Mouse (Mus musculus) limb, embryonic 13.5 days (tissue): ENCODE data around the gene Tas1r2. TPM values are rescaled to one million over a fixed set of nuclear protein-coding genes. Genes with fewer than 3 reads are reported as not detected.

Experiments
- ATAC-seq: fragments of 200-750 bp; cut with Nextera tagmentation; 2 replicates; pipeline ENCODE4 v1.8.0; 2017; ENCODE audit warnings: low read depth, moderate number of reproducible peaks, moderate TSS enrichment; ENCODE audit not compliant: low FRiP score
- H3K27ac ChIP-seq: fragments of 300-500 bp; sonication (generic); 2 replicates; pipeline ENCODE4 v1.5.1; 2015; ENCODE audit warnings: inconsistent platforms, mild to moderate bottlenecking, moderate library complexity
- H3K27me3 ChIP-seq: fragments of 300-500 bp; sonication (generic); 2 replicates; pipeline ENCODE4 v1.6.1; 2015; ENCODE audit warnings: mild to moderate bottlenecking, inconsistent platforms
- H3K36me3 ChIP-seq: fragments of 300-500 bp; sonication (generic); 2 replicates; pipeline ENCODE4 v1.6.1; 2015; ENCODE audit warnings: inconsistent platforms, mild to moderate bottlenecking, moderate library complexity
- H3K4me1 ChIP-seq: fragments of 300-500 bp; sonication (generic); 2 replicates; pipeline ENCODE4 v1.6.1; 2015; ENCODE audit warnings: inconsistent platforms
- H3K4me2 ChIP-seq: fragments of 300-500 bp; sonication (generic); replicated peaks from 2 replicates; pipeline ENCODE4 v1.6.1; 2015; ENCODE audit warnings: inconsistent platforms, mild to moderate bottlenecking, moderate library complexity
- H3K4me3 ChIP-seq: fragments of 300-500 bp; sonication (generic); 2 replicates; pipeline ENCODE4 v1.5.1; 2015; ENCODE audit warnings: moderate library complexity, mild to moderate bottlenecking, inconsistent platforms
- H3K9ac ChIP-seq: fragments of 300-500 bp; sonication (generic); 2 replicates; pipeline ENCODE4 v1.6.1; 2015; ENCODE audit warnings: mild to moderate bottlenecking, inconsistent platforms
- H3K9me3 ChIP-seq: fragments of 300-500 bp; sonication (generic); 2 replicates; pipeline ENCODE4 v1.6.1; 2016; ENCODE audit warnings: inconsistent platforms
- WGBS: fragments of 180-500 bp; shearing (Covaris S2); methylation state at CpG from one replicate; pipeline ENCODE4 v1.1.7; 2015; 5-methylcytosine and 5-hydroxymethylcytosine counted together
- polyA plus RNA-seq: library from polyadenylated mRNA; unstranded; fragments of >200 nt; fragmentation: Nextera tagmentation; extraction: Ambion mirVana; gene quantifications from 2 replicates; pipeline ENCODE4 v1.2.1, GENCODE M21; 2015

Tas1r2 gene
- polyA plus RNA-seq, 1 experiment from 2014 or later: not detected

DNA sequence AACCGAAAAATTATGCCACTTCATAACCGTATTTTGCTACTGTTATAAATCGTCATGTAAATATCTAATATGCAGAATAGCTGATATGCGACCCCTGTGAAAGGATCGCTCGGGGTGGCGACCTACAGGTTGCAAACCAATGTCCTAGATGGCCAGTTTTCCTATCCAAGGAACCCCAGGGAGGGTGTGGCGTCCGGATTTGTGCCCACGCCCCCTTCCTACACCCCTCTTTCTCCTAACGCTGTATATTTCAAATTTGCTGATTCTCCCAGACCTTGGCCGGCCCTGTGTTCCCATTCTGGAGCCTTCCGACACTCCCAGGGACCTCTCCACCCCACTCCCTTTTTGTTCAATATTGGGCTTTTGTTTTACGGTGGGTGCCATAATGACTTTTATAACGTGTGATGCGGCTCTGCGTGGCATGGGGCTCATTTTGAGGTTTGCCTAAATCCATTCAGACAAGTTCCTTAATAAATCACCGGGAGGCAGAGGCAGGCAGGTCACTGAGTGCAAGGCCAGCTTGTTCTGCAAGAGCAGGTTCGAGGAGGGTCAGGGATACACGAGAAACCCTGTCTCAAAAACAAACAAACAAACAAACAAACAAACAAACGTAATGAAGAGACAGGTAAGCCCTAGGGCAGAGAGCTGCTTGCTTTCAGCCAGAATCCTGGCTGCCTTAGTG is 29.8 kb upstream of the Tas1r2 start:
- WGBS: 20% methylated on average over 21 of the region's 21 CpGs
- peak overlapping the region; percentile 80 for H3K9ac ChIP-seq
- no peaks in the 10 kb centered on the region for H3K27me3 ChIP-seq
- H3K36me3 ChIP-seq: no peaks in the 10 kb centered on the region
- H3K4me2 ChIP-seq: peak overlapping the region; percentile 88
- H3K4me3 ChIP-seq: peak overlapping the region; percentile 79
- H3K4me1 ChIP-seq: peaks cover 22% of the 10 kb centered on the region
- ATAC-seq: no peak
- no peak overlapping the region for H3K27ac ChIP-seq
- no peaks in the 10 kb centered on the region for H3K9me3 ChIP-seq

DNA sequence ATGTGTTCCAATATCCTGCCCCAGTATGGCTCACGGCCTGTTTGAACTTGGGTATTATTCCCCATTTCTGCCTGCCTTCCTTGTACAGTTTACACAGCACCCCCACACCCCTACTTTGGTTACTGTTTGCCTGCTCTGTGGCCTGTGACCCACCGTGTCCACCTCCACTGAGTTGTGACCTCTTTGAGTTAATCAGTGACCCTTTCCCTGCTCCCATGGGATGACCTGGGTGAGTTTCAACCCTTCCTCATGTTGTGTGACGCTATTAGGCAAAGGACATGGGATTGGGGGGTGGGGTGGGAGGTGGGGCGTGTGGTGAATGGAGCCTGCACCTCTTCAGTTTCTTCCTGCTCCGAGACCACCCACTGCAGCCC is 29.2 kb upstream of the Tas1r2 start:
- WGBS: 59% methylated on average over 5 of the region's 5 CpGs
- H3K27ac ChIP-seq: no peak overlapping the region
- no peak overlapping the region for H3K9ac ChIP-seq
- no peaks in the 10 kb centered on the region for H3K9me3 ChIP-seq
- H3K27me3 ChIP-seq: no peaks in the 10 kb centered on the region
- H3K4me3 ChIP-seq: peak overlapping the region; percentile 79
- ATAC-seq: no peak
- H3K36me3 ChIP-seq: no peaks in the 10 kb centered on the region
- H3K4me1 ChIP-seq: peaks cover 22% of the 10 kb centered on the region
- peak overlapping the region; percentile 88 for H3K4me2 ChIP-seq

DNA sequence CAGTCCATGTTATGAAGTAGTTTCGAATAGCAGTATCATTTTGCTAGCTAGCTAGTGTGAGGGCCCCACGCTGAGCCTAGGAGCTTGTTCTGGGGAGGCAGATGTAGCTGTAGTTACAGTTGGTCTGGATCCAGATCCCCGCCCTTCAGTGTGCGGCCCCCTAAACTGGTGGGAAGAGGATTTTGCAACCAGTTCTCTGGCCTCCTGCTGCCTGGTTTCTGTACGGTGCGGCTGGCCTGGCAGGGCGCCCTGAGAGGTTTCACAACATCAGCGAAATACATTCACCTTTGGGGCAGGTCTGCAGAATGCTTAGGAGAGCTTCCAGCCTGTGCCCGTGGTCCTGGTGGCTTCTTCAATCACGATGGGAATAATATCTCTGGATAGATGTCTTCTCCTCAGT is 28.6 kb upstream of the Tas1r2 start:
- Histone ChIP-seq H3K27ac (no peak overlapping the region), H3K27me3 (no peaks in the 10 kb centered on the region), H3K4me1 (peaks cover 22% of the 10 kb centered on the region), H3K36me3 (no peaks in the 10 kb centered on the region), H3K4me2 (peak overlapping the region; percentile 88), H3K4me3 (no peak overlapping the region), H3K9me3 (no peaks in the 10 kb centered on the region), H3K9ac (no peak overlapping the region; the same call in 1 of the 2 replicates)
- no peak for ATAC-seq
- WGBS: 75% methylated on average over 10 of the region's 10 CpGs

DNA sequence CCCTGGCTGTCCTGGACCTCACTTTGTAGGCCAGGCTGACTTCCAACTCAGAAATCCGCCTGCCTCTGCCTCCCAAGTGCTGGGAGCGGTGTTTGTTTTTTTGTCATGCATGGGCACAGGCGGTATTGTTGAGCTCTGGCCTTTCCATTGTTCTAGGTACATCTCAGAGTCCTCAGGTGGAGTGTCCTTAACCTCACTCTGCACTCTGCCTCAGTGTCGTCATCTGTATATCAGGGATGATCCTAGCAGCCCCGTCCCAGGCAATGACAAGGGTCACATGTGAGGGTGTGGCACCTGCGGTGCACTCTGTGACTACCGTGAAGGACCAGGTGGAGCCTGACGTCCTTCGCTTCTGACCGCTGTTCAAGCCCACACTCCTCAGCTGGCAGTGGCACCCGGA is 26.0 kb upstream of the Tas1r2 start:
- H3K27me3 ChIP-seq: no peaks in the 10 kb centered on the region
- H3K27ac ChIP-seq: no peak overlapping the region
- no peaks in the 10 kb centered on the region for H3K36me3 ChIP-seq
- no peak overlapping the region for H3K4me2 ChIP-seq
- WGBS: 93% methylated on average over 11 of the region's 11 CpGs
- H3K9me3 ChIP-seq: no peaks in the 10 kb centered on the region
- peaks cover 19% of the 10 kb centered on the region for H3K4me1 ChIP-seq
- ATAC-seq: no peak
- H3K9ac ChIP-seq: no peak overlapping the region
- no peak overlapping the region for H3K4me3 ChIP-seq

DNA sequence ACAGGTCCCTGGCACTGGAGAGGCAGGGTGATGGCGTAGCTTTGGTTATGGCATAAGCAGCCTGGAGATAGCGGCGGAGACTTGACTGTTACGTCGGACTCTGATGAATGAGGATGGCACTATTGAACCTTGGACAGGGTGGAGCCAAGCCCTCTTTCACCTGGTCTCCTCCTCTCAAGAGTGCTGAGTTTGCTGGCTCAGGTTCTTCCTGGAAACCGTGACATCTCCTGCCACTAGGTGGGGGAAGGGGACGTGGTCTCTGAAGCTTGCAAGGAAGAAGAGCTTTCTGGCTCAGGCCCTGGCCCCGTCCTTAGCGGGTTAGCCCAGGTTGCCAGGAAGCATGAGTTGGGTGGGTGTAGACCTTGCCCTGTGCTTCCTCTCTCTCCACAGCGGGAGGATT is 23.2 kb upstream of the Tas1r2 start:
- Histone ChIP-seq H3K9me3 (no peaks in the 10 kb centered on the region), H3K27me3 (no peaks in the 10 kb centered on the region), H3K36me3 (no peaks in the 10 kb centered on the region; the same call in 1 of the 2 replicates), H3K9ac (no peak overlapping the region), H3K27ac (no peak overlapping the region), H3K4me3 (no peak overlapping the region), H3K4me2 (no peak overlapping the region), H3K4me1 (peaks cover 4% of the 10 kb centered on the region)
- no peak; the same call in 1 of the 2 replicates for ATAC-seq
- WGBS: 74% methylated on average over 10 of the region's 10 CpGs

DNA sequence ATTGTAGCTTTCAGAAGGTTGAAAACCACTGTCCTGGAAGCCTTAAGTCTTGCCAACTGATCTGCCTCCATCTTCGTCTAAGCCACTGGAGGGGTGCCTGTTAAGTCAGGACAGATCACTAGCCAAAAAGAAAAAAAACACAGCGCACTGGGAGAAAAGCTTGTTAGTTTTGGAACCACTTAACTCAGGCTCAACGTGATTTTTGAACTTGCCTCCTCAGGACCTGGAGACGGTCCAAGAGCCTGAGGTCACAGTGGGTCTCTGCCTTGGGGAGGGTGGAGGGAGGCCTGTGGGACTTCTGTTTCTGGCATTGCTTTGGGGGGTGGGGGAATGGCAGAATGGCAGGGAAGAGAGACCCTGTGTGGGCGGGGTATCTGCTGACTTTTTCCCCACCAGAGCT is 22.2 kb upstream of the Tas1r2 start:
- no peak overlapping the region for H3K4me3 ChIP-seq
- no peak overlapping the region for H3K4me2 ChIP-seq
- no peak overlapping the region for H3K9ac ChIP-seq
- H3K9me3 ChIP-seq: no peaks in the 10 kb centered on the region
- no peak for ATAC-seq
- H3K27ac ChIP-seq: no peak overlapping the region
- H3K36me3 ChIP-seq: peaks cover 3% of the 10 kb centered on the region
- H3K4me1 ChIP-seq: peaks cover 8% of the 10 kb centered on the region
- no peaks in the 10 kb centered on the region for H3K27me3 ChIP-seq
- 63% methylated on average over 5 of the region's 5 CpGs for WGBS

DNA sequence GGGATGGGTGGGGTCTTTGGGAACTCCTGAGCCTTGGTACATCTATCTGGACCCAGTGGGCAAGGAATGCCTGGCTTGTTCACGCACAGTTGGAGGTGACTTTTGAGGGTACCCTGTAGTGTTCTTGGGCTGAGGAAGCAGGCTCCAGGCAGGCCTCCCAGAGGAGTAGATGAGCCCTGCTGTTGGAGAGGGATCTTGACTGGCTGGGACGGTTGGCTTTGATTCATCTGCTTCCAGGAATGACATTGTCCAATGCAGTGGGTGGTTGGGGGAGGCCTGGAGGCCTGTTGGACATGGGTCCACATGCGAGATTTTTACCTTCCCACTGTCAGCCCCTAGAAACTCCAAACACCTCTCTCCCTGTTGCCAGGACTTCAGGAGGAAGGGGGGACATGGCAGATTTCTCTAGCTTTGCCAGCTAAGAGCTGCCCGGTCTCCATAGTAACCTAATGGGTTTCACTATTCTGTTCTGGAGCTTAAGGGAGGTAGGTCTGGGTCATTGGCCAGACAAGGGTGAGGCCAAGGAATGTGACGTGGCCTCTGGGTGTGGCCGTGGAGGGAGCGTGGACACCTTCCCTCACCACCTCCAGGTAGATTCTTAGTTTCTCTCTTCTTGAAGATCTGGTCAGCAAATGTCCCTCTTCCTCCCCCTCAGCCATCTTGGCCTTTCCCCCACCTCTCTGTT is 21.6 kb upstream of the Tas1r2 start:
- H3K36me3 ChIP-seq: peaks cover 3% of the 10 kb centered on the region
- H3K4me3 ChIP-seq: no peak overlapping the region
- no peaks in the 10 kb centered on the region for H3K9me3 ChIP-seq
- no peak overlapping the region for H3K4me2 ChIP-seq
- H3K27ac ChIP-seq: no peak overlapping the region
- H3K27me3 ChIP-seq: no peaks in the 10 kb centered on the region
- no peak for ATAC-seq
- no peak overlapping the region for H3K9ac ChIP-seq
- peaks cover 9% of the 10 kb centered on the region for H3K4me1 ChIP-seq
- WGBS: 90% methylated on average over 7 of the region's 7 CpGs

DNA sequence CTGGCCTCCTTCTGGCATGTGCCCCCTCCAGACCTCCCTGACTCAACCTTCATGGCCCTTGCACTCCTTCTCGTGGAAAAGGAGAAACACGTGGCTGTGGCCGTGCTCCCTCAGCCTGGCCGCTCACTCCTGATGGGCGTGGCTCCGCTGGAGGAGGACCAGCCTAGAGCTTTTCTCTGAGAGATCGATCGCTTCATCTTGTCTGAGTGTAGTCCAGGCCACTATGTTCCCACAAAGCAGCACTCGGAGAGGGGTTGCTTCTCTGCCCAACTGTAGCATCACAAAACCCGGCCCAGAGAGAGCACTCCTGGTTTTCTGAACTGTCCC is 21.1 kb upstream of the Tas1r2 start:
- H3K27ac ChIP-seq: no peak overlapping the region
- ATAC-seq: no peak
- no peak overlapping the region for H3K4me3 ChIP-seq
- H3K4me1 ChIP-seq: peaks cover 9% of the 10 kb centered on the region
- no peaks in the 10 kb centered on the region for H3K9me3 ChIP-seq
- 83% methylated on average over 10 of the region's 10 CpGs for WGBS
- H3K4me2 ChIP-seq: no peak overlapping the region
- no peaks in the 10 kb centered on the region for H3K27me3 ChIP-seq
- peaks cover 3% of the 10 kb centered on the region for H3K36me3 ChIP-seq
- no peak overlapping the region for H3K9ac ChIP-seq

DNA sequence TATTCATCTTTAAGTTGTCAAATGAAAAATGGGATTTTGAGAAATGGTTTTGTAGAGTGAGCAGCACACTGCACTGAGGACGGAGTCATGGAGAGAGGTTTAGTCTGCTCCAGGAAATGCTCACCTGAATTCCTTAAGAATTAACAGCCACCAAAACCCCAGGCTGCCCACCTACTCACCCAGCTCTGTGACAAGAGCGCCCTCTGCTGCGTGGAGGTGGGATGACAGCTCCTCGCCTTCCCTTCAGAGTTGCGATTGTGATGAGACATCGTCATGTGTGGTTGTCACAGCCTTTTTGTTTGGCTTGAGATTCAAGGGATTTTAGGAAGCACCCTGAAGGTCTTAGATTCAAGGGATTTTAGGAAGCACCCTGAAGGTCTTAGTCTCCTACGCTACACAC is 17.0 kb upstream of the Tas1r2 start:
- H3K4me3 ChIP-seq: no peak overlapping the region
- H3K9me3 ChIP-seq: no peaks in the 10 kb centered on the region
- no peak for ATAC-seq
- H3K4me1 ChIP-seq: peaks cover 18% of the 10 kb centered on the region
- H3K27ac ChIP-seq: no peak overlapping the region
- H3K9ac ChIP-seq: no peak overlapping the region
- 22% methylated on average over 7 of the region's 7 CpGs for WGBS
- peaks cover 10% of the 10 kb centered on the region for H3K36me3 ChIP-seq
- no peak overlapping the region for H3K4me2 ChIP-seq
- H3K27me3 ChIP-seq: peaks cover 25% of the 10 kb centered on the region

DNA sequence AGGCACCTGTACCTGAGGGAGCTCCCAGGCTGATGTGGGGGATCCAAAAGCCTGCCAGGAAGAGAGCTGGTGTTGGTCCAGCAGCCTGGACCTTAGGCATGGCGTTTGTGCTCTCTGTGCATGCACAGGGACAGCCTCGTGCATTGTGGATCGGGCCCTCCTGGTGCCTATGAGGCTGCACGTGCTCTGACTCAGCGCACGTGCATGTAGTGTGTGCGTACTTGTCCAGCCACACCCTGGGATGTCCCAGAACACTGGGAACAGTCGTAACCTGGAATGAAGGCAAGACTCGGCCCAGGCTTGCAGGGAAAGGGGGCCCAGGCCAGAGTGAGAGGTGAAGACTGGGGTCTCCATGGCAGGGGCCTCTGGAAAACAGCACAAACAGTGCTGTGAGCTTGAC is 15.5 kb upstream of the Tas1r2 start:
- H3K4me1 ChIP-seq: peaks cover 30% of the 10 kb centered on the region
- no peak overlapping the region for H3K27ac ChIP-seq
- 87% methylated on average over 9 of the region's 9 CpGs for WGBS
- peaks cover 39% of the 10 kb centered on the region for H3K27me3 ChIP-seq
- no peak overlapping the region for H3K4me3 ChIP-seq
- H3K36me3 ChIP-seq: peaks cover 10% of the 10 kb centered on the region
- H3K9ac ChIP-seq: no peak overlapping the region
- H3K4me2 ChIP-seq: no peak overlapping the region
- no peaks in the 10 kb centered on the region for H3K9me3 ChIP-seq
- no peak for ATAC-seq

DNA sequence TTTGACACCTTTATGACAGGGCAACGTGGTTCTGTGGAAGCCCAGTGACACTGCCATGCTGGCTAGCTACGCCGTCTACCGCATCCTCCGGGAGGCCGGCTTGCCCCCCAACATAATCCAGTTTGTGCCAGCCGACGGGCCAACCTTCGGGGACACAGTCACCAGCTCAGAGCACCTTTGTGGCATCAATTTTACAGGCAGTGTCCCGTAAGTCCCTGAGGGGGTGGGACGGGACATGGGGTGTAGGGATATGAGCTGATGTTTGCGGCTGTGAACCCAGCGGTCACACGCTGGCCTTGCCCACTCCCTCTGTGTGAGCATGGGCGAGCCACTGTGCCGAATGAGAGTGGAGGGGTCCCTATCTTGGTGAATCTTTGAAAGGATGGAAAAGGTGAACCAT is 15.0 kb upstream of the Tas1r2 start:
- H3K4me2 ChIP-seq: no peak overlapping the region
- no peak for ATAC-seq
- no peaks in the 10 kb centered on the region for H3K9me3 ChIP-seq
- H3K9ac ChIP-seq: no peak overlapping the region
- H3K4me1 ChIP-seq: peaks cover 30% of the 10 kb centered on the region
- H3K27me3 ChIP-seq: peaks cover 44% of the 10 kb centered on the region
- WGBS: 88% methylated on average over 16 of the region's 16 CpGs
- H3K27ac ChIP-seq: no peak overlapping the region
- H3K36me3 ChIP-seq: peaks cover 10% of the 10 kb centered on the region
- H3K4me3 ChIP-seq: no peak overlapping the region

DNA sequence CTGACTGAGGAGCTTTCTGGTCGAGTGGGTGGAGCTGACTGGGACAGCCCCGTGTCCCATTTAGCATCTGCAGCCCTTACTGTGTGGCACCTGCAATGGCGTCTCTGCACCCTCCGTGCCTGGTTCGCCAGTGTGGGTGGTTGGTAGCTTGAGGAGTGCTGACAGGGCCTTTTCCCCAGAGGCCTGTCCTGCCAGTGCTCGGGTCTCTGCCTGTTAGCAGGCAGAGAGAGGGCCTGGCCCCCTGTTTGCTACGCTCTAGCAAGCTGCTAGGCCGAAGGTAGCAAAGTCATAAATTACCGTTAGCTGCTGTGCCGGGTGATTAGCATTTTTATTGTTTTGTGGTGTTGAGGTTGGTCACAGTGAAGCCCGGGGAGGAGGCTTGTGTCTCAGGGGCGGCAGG is 13.5 kb upstream of the Tas1r2 start:
- Histone ChIP-seq H3K4me3 (no peak overlapping the region), H3K27ac (no peak overlapping the region), H3K27me3 (peaks cover 49% of the 10 kb centered on the region), H3K9ac (0 out of 2 replicates have a peak overlapping the region, but pooled peaks have one; percentile 0), H3K9me3 (no peaks in the 10 kb centered on the region), H3K36me3 (peaks cover 16% of the 10 kb centered on the region), H3K4me2 (no peak overlapping the region), H3K4me1 (peaks cover 30% of the 10 kb centered on the region)
- ATAC-seq: no peak
- 13% methylated on average over 12 of the region's 12 CpGs for WGBS

DNA sequence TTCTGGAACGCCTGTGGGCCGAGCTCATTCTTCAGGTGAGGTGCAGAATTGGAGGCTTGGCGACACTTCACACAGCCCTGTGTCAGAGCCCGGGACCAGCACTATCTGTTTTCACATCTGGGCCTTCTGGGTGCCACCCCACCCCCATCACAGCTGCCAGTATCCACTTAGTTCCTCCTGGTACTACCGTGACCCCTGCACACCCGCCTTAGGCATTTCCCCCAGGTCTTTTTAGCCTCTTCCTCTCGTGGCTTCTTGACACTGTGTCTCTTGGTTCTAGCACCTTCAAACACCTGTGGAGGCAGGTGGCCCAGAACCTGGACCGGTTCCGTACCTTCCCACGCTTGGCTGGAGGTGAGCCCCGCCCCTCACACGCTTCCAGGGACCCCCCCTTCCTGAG is 13.0 kb upstream of the Tas1r2 start:
- Histone ChIP-seq H3K27ac (no peak overlapping the region), H3K9ac (0 out of 2 replicates have a peak overlapping the region, but pooled peaks have one; percentile 0), H3K9me3 (no peaks in the 10 kb centered on the region), H3K4me3 (no peak overlapping the region), H3K27me3 (peaks cover 49% of the 10 kb centered on the region), H3K36me3 (peaks cover 21% of the 10 kb centered on the region), H3K4me2 (no peak overlapping the region), H3K4me1 (peaks cover 30% of the 10 kb centered on the region)
- WGBS: 47% methylated on average over 12 of the region's 12 CpGs
- no peak for ATAC-seq
